Mouse (Mus musculus): ENCODE results near the gene Prss35. TPM values are rescaled to one million over a fixed set of nuclear protein-coding genes. Genes with fewer than 3 reads are reported as not detected.

Gene Prss35
- polyA plus RNA-seq (2017; shearing (Covaris generic)), result not detected

DNA sequence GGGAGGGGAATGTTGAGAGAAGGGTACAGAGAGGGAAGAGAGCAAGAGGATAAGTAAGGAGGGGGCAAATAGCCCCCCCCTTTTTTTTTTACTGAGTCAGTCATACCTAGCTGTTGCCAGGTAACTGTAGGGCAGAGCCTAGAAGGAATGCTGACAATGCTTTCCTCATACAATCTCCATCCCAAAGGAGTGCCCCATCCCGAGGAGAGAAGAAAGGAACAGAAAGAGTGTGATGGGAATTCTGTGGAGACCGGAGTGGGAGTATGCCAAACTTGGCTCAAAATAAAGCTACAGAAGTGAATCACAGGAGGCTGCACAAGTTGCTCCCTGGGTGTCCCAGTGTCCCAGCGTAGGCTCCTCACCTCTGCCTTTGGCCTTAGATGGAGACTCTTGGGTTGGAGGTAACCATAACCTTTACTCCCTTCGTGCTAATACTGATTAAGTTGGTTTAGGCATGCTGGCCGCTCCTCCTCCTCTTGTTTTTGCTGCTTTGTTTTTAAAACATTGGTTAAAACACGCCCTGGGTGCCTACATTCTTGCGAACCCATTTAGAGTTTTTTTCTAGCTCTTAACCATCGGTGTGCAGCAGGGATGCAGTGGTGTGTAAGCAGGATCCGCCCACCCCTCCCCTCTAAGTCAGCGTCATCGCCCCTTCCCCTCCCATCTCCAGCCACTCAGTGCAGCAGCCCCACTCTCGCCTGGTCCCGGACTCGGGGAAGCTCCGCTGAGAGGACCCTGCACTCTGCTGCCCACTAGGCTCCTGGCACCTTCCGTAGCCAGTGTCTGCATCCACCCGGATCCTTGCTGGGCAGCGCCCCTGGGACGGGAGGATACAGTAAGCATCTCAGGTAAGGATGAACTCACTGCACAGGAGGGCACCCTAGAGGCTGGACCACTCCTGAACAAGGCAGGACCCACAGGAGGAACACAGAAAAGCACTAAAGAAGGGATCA lies at the start of gene Prss35:
TSS of gene Prss35 (plus strand) at position 691 of the 953 bp plus-strand sequence.

DNA sequence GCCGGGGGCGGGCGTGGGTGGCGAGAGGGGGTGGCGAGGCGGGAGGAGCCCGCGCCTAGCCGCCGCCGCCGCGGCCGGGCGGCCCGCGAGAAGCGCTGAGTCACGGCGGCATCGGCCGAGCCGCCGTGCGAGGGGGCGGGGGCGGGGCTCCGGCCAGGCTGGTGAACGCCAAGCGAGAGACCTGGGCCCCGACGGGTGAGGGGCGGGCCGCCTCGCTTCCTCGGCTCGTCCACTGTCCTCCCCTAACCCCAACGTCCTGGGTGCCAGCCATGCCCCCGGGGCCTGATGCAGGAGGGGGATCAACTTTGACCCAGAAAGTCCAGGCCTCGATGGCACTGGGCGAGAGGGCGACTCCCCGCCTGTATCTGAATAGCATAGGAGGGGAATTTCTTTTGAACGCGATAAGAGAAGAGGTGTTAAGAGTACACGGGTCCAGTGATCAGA lies 47.6 kb upstream of the Prss35 start, which contains the start of gene Me1:
TSS of gene Me1 (minus strand) at position 136 of the 444 bp plus-strand sequence.

Other genes with a start within 250 kb of the Prss35 start
- gene Pgm3, start 171.8 kb upstream of the Prss35 start, polyA plus RNA-seq (2017; shearing (Covaris generic)), result 22.0 TPM
- gene Rwdd2a, start 171.7 kb upstream of the Prss35 start, polyA plus RNA-seq (2017; shearing (Covaris generic)), result 6.8 TPM
- not detected for gene Me1, start 47.7 kb upstream of the Prss35 start, polyA plus RNA-seq (2017; shearing (Covaris generic))
- not detected for gene Snap91, start 137.0 kb downstream of the Prss35 start, polyA plus RNA-seq (2017; shearing (Covaris generic))

Measured in CD4-positive, CD25-positive, alpha-beta regulatory T cell, adult 9 weeks (primary cell).